Mouse (Mus musculus) bone marrow macrophage, adult 2 months (primary cell): ENCODE results near the gene Notum. TPM values are rescaled to one million over a fixed set of nuclear protein-coding genes. Genes with fewer than 3 reads are reported as not detected.
A peak's percentile ranks its signal among the peaks of the same experiment; 100 is the strongest.

Experiments used
- H3K27ac ChIP-seq: 2 replicates; pipeline ENCODE4 v1.5.1; 2012; ENCODE audit warnings: low read depth, low read length; ENCODE audit not compliant: insufficient read depth
- H3K4me1 ChIP-seq: 2 replicates; pipeline ENCODE4 v1.6.1; 2012; ENCODE audit warnings: low read length; ENCODE audit not compliant: control insufficient read depth, insufficient read depth
- H3K4me3 ChIP-seq: 2 replicates; pipeline ENCODE4 v1.5.1; 2012; ENCODE audit warnings: mild to moderate bottlenecking, low read length, moderate library complexity; ENCODE audit not compliant: insufficient read depth
- CTCF ChIP-seq: IDR thresholded peaks from 2 replicates; pipeline ENCODE4 v1.5.1; 2012; ENCODE audit warnings: low read depth, mild to moderate bottlenecking, low read length, moderate library complexity
- POLR2A ChIP-seq: IDR thresholded peaks from 2 replicates; pipeline ENCODE4 v1.6.1; 2012; ENCODE audit warnings: mild to moderate bottlenecking, low read depth, low read length, borderline replicate concordance
- polyA plus RNA-seq: library from polyadenylated mRNA; stranded (reverse); fragments of >200 nt; gene quantifications from 2 replicates; pipeline ENCODE4 v1.2.4, GENCODE M21; 2012; ENCODE audit not compliant: missing spikeins, insufficient read depth, insufficient read length

Gene Notum
- polyA plus RNA-seq, 1 experiment: not detected

- TF ChIP-seq POLR2A: no peak
- peak; percentile 25; the same call in 1 of the 2 replicates for TF ChIP-seq CTCF
- Histone ChIP-seq H3K27ac (no peak overlapping the region), H3K4me1 (peaks cover 45% of the 10 kb centered on the region), H3K4me3 (no peak overlapping the region)
These were observed 35.6 kb upstream of the Notum start for GRCm38 (mm10) chr11:120696568-120696967.

GRCm38 (mm10) chr11:120695641-120696040 lies 34.7 kb upstream of the Notum start:
- Histone ChIP-seq H3K4me1 (peaks cover 44% of the 10 kb centered on the region), H3K4me3 (no peak overlapping the region), H3K27ac (no peak overlapping the region)
- TF ChIP-seq POLR2A (no peak), CTCF (no peak)

DNA sequence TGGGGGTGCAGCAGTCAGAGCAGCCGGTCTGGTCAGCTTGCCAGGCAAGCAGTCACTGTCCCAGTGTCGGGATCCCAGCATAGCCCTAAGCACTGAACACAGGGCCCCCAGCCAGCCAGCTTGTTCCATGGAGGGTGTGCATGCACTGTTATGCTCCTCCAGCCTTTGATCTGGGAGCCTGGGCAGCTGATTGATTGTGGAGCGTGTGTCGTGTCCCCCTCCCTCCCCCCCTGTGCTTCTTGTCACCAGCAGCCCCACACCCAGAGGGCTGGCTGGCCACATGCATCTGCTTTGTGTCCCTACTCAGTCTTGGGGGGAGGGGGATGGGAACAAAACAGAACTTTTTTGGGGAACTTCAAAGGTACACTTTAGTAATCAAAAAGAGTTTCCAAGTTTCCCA lies 34.2 kb upstream of the Notum start:
- TF ChIP-seq CTCF: no peak
- TF ChIP-seq POLR2A: no peak
- H3K27ac ChIP-seq: no peak overlapping the region
- H3K4me3 ChIP-seq: no peak overlapping the region

GRCm38 (mm10) chr11:120693461-120693860 lies 32.5 kb upstream of the Notum start:
- Histone ChIP-seq H3K4me1 (peaks cover 42% of the 10 kb centered on the region), H3K4me3 (no peak overlapping the region), H3K27ac (no peak overlapping the region)
- TF ChIP-seq POLR2A (no peak), CTCF (no peak)

More for the DNA sequence above, 34.2 kb upstream of the Notum start:
- peaks cover 43% of the 10 kb centered on the region for H3K4me1 ChIP-seq

DNA sequence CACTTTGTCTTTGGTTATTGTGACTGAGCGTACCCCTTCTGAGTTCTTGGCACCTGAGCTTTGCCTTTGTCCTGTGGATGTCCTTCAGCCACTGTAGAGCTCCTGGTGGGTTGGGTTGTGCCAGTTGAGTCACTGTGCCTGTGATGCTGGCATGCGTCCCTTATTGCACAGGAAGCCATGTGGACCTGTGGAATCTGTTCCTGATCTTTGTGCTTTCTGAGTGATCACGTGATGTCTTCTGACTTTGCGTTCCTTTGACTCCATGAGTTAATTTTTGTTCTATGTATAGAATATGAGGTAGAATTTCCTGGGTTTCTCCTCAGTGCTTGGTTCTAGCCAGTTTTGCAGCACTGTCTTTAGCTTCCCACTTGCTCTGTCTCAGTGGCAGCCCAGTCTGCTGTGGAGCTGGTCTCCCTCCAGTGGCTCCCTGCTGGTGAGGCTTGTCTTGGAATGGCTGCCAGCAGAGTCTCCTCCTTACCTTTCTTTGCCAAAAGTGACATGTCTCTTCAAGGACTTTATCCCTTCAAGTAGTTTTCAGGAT lies 31.6 kb upstream of the Notum start:
- TF ChIP-seq POLR2A (no peak), CTCF (no peak)

GRCm38 (mm10) chr11:120689365-120689764 lies 28.4 kb upstream of the Notum start:
- no peak overlapping the region for H3K4me3 ChIP-seq
- TF ChIP-seq CTCF (no peak), POLR2A (no peak)
- peaks cover 27% of the 10 kb centered on the region for H3K4me1 ChIP-seq
- peak overlapping the region; percentile 24; the same call in 1 of the 2 replicates for H3K27ac ChIP-seq

More for the DNA sequence above, 31.6 kb upstream of the Notum start:
- Histone ChIP-seq H3K4me3 (no peak overlapping the region), H3K27ac (peak overlapping the region; percentile 28), H3K4me1 (peaks cover 35% of the 10 kb centered on the region)

- peaks cover 22% of the 10 kb centered on the region for H3K4me1 ChIP-seq
- H3K4me3 ChIP-seq: no peak overlapping the region
- H3K27ac ChIP-seq: no peak overlapping the region
- TF ChIP-seq POLR2A: no peak
- no peak for TF ChIP-seq CTCF
These were observed 25.8 kb upstream of the Notum start for GRCm38 (mm10) chr11:120686650-120687272.

DNA sequence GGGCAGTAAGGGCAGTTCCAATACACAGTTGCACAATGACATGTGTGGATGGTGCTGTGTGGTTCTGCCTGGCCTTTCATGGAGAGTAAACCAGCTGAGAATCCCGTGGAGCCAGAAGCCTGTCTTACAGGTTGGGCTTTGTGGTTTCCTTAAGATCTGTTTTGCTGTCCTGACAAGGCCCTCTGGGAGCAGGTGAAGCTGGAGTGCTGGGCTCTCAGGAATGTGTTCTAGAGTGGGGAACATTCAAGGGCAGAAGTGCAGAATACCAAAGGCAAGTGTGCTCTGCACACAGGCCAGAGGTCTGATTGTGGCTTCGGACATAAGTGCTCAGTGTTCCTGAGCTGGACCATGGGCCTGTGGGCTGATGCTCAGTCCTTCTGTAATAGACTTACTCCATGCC lies 23.7 kb upstream of the Notum start:
- TF ChIP-seq CTCF (no peak), POLR2A (no peak)
- Histone ChIP-seq H3K27ac (no peak overlapping the region), H3K4me1 (peaks cover 18% of the 10 kb centered on the region), H3K4me3 (no peak overlapping the region)

DNA sequence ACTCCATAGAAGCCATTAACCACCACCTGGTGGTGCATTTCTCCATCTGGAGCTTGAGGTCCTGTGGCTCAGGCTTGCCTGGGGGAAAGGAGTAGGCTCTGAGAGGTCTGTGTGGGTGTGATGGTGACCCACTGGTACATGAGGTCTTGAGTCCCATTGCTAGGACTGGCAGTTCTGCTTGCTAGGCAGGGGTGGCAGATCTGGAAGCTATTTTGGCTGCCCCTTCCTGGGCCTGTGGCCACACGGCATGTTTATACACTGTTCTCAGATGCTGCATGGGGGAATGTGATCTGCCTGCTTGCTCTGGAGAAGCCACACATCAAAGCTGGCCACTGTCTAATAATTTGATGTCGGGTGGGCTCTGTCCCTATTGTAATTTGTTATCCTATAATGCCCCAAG lies 23.1 kb upstream of the Notum start:
- TF ChIP-seq CTCF: no peak
- no peak for TF ChIP-seq POLR2A
- Histone ChIP-seq H3K27ac (no peak overlapping the region), H3K4me1 (peaks cover 15% of the 10 kb centered on the region), H3K4me3 (no peak overlapping the region)

DNA sequence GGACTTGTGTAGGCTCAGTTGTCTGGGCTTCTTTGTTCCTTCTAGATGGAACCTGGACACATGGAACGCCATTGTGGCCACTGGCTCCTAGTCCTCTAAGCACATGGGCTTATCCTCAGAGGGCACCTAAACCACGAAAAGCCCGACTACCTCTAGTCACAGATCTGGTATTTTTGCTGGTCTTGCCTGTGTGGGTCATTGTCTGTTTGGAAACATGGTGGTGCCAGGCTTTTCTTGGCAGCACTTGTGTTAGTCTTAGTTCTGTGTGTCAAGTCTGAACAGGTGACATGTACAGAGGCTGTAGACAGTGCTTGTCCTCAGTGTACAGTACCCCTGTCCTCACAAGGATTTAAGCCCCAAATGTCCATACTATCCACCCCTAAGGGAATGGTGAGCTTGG lies 22.6 kb upstream of the Notum start:
- no peak overlapping the region for H3K27ac ChIP-seq
- no peak overlapping the region for H3K4me3 ChIP-seq
- TF ChIP-seq CTCF: no peak
- TF ChIP-seq POLR2A: no peak
- peaks cover 15% of the 10 kb centered on the region for H3K4me1 ChIP-seq
